Mouse (Mus musculus): Measurements from ENCODE around the gene Ccdc84.

Gene Ccdc84

DNA sequence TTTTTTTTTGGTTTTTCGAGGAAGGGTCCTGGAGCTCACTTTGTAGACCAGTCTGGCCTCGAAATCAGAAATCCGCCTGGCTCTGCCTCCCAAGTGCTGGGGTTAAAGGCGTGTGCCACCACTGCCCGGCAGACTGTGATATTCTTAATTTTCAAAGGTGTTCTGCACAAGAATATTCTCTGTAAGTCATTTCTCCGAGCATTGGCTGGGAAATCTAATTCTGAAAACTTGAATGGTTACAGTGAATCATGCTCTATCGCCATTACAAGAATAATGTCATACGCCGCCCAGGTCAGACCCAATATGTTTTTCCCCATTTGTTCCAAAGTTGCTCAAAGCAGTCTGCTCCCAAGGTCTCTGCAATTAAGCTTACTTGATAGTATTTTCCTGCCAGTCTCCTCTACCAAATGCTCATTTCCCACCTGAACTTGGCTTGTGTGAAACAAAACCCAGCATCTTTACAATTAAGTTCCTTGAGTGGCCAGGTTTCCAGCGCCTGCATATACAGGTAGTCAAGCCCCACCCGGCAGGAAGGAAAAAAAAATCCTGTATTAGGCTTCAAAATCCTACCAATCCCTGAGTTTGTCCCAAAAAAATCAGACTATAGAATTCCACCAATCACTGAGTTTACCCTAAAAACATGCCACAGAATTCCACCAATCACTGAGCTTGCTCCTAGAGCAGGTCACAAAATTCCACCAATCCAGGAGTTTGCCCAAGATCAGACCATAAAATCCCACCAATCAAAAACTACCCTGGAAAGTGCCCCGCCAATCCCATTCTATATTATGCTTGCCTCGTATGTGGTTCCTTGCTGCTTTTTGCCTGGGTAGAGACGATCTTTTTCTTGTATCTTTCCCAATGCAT lies at the start of gene Ccdc84:
Gene Ccdc84 (minus strand): TSS at position 51 of the 867 bp plus-strand sequence.
- ChIA-PET POLR2A (interaction anchor here (0.6 to 12.0 kb wide), 136 partner anchors 8 to 647 kb away, joined by 3 to 342 read pairs (median 5); partner anchors contain the start of genes Trappc4 (in 4 of the 4), Dpagt1 (in 3 of the 4), Foxr1 (in 3 of the 4) and H2afx (in 3 of the 4)), CTCF (interaction anchor here (0.6 to 2.6 kb wide), 26 partner anchors 11 to 1721 kb away, joined by 3 to 11 read pairs (median 3); partner anchors contain the start of genes Bcl9l (in 1 of the 4), Cbl (in 1 of the 4), Hyou1 (in 1 of the 4) and Slc37a4 (in 1 of the 4))

GRCm38 (mm10) chr9:44461950-44462349 lies 43.6 kb upstream of the Ccdc84 start:
- ChIA-PET POLR2A (interaction anchor here (0.7 to 1.5 kb wide), 7 partner anchors 10 to 254 kb away, joined by 3 to 9 read pairs (median 3); partner anchors contain the start of gene Foxr1 (in 1 of the 4)), CTCF (interaction anchor here (0.6 to 1.9 kb wide), 6 partner anchors 8 to 192 kb away, joined by 3 to 6 read pairs (median 4); partner anchors contain the start of gene Upk2 (in 1 of the 4))

- POLR2A ChIA-PET, result interaction anchor here in 3 of 4 experiments (0.5 to 1.9 kb wide), 12 partner anchors 9 to 195 kb away, joined by 3 to 5 read pairs (median 4); partner anchors contain the start of genes Bcl9l (in 1 of the 3) and Hyou1 (in 1 of the 3)
- CTCF ChIA-PET, result interaction anchor here (0.6 to 7.0 kb wide), 9 partner anchors 10 to 424 kb away, joined by 3 to 72 read pairs (median 4); no protein-coding TSS in a partner anchor
Observed at GRCm38 (mm10) chr9:44457035-44457742, 38.8 kb upstream of the Ccdc84 start.

- ChIA-PET CTCF (interaction anchor here (0.5 to 7.0 kb wide), 72 partner anchors 8 to 679 kb away, joined by 3 to 84 read pairs (median 7); partner anchors contain the start of genes Bcl9l (in 4 of the 4), Foxr1 (in 2 of the 4) and Ddx6 (in 1 of the 4)), POLR2A (interaction anchor here (0.6 to 2.8 kb wide), 33 partner anchors 11 to 335 kb away, joined by 3 to 13 read pairs (median 4); partner anchors contain the start of genes Bcl9l (in 1 of the 4), Ccdc84 (in 1 of the 4) and Foxr1 (in 1 of the 4))
Observed at GRCm38 (mm10) chr9:44454891-44455220, 36.5 kb upstream of the Ccdc84 start, which contains the start of gene Upk2. TSS of gene Upk2 (minus strand) at chr9:44454976.

GRCm38 (mm10) chr9:44454132-44454890 lies 35.9 kb upstream of the Ccdc84 start:
- ChIA-PET POLR2A (interaction anchor here (0.6 to 2.8 kb wide), 53 partner anchors 10 to 335 kb away, joined by 3 to 13 read pairs (median 4); partner anchors contain the start of genes Bcl9l (in 2 of the 4), Ccdc84 (in 2 of the 4), Foxr1 (in 2 of the 4) and Cxcr5 (in 1 of the 4)), CTCF (interaction anchor here (0.5 to 7.0 kb wide), 97 partner anchors 8 to 1308 kb away, joined by 3 to 84 read pairs (median 5); partner anchors contain the start of genes Bcl9l (in 4 of the 4), Foxr1 (in 2 of the 4), Ddx6 (in 1 of the 4) and Vps11 (in 1 of the 4))

DNA sequence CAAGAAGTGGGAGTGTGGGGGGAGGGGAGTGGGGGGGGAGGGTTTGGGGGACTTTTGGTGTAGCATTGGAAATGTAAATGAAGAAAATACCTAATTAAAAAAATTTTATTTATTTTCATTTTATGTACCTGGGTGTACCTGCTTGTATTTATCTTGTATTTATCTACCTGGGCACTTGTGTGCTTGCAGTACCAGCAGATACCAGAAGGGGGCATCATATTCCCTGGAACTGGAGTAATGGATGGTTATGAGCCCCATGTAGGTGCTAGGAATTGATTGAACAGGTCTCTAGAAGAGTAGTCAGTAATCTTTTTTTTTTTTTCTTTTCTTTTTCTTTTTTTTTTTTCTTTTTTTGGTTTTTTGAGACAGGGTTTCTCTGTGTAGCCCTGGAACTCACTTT lies 32.0 kb upstream of the Ccdc84 start:
- POLR2A ChIA-PET, result interaction anchor here in 3 of 4 experiments (0.8 to 1.7 kb wide), 4 partner anchors 9 to 1239 kb away, joined by 3 to 5 read pairs (median 4); partner anchors contain the start of gene Foxr1 (in 1 of the 3)

DNA sequence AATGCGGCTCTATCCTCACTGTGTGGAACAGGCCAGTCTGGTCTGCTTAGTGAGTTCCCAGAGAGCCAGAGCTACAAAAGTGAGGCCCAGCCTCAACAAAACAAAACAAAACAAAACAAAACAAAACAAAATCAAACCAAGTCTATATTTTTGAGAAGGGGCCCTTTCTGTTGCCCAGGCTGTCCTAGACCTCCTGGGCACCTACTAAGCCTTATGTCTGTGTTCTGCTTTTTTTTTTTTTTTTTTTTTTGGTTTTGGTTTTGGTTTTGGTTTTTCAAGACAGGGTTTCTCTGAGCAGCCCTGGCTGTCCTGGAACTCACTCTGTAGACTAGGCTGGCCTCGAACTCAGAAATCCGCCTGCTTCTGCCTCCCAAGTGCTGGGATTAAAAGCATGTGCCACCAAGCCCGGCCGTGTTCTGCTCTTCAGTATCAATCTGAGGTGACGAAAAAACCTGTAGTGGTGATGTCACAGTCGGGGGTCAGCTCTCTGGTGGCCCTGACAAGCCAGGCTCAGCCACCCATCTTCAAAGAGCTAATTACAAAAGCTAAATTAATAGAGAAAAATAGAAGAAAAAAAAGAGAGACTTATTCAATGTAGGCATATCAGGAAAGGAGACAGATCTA lies 26.1 kb upstream of the Ccdc84 start:
- ChIA-PET POLR2A (interaction anchor here in 3 of 4 experiments (0.5 to 1.8 kb wide), 9 partner anchors 10 to 1578 kb away, joined by 3 to 5 read pairs (median 4); partner anchors contain the start of genes Upk2 (in 2 of the 3), Ccdc84 (in 1 of the 3) and Hyou1 (in 1 of the 3)), CTCF (interaction anchor here in 3 of 4 experiments (0.7 to 2.2 kb wide), 3 partner anchors 9 to 34 kb away, joined by 6 to 9 read pairs (median 8); partner anchors contain the start of gene Upk2 (in 1 of the 3))

More for the DNA sequence above, 32.0 kb upstream of the Ccdc84 start:
- CTCF ChIA-PET, result interaction anchor here in 2 of 4 experiments (0.6 to 3.1 kb wide), 10 partner anchors 28 to 468 kb away, joined by 4 to 17 read pairs (median 4); no protein-coding TSS in a partner anchor

GRCm38 (mm10) chr9:44440961-44441360 lies 22.6 kb upstream of the Ccdc84 start, which contains the start of gene Foxr1:
TSS of gene Foxr1 (minus strand) at chr9:44441136.
- CTCF ChIA-PET, result interaction anchor here (0.7 to 1.8 kb wide), 12 partner anchors 8 to 366 kb away, joined by 3 to 16 read pairs (median 4); partner anchors contain the start of genes Upk2 (in 3 of the 4), Ccdc153 (in 1 of the 4) and H2afx (in 1 of the 4)
- POLR2A ChIA-PET, result interaction anchor here in 3 of 4 experiments (0.6 to 1.7 kb wide), 28 partner anchors 10 to 176 kb away, joined by 3 to 20 read pairs (median 4); partner anchors contain the start of genes H2afx (in 3 of the 3), Hyou1 (in 2 of the 3), Ccdc84 (in 1 of the 3) and Upk2 (in 1 of the 3)

GRCm38 (mm10) chr9:44435747-44436146 lies 17.4 kb upstream of the Ccdc84 start:
- POLR2A ChIA-PET, result interaction anchor here in 2 of 4 experiments (0.6 to 5.5 kb wide), 4 partner anchors 15 to 142 kb away, joined by 3 to 33 read pairs (median 3); no protein-coding TSS in a partner anchor
- CTCF ChIA-PET, result interaction anchor here in 2 of 4 experiments (0.5 to 0.6 kb wide), 2 partner anchors 168 to 224 kb away, joined by 4 to 9 read pairs; no protein-coding TSS in a partner anchor

- POLR2A ChIA-PET, result interaction anchor here (0.6 to 5.6 kb wide), 23 partner anchors 8 to 937 kb away, joined by 3 to 45 read pairs (median 4); partner anchors contain the start of genes Ccdc84 (in 2 of the 4), H2afx (in 1 of the 4), Slc37a4 (in 1 of the 4) and Trappc4 (in 1 of the 4)
- CTCF ChIA-PET, result interaction anchor here (0.6 to 2.1 kb wide), 18 partner anchors 8 to 326 kb away, joined by 3 to 8 read pairs (median 3); partner anchors contain the start of genes Bcl9l (in 2 of the 4), Upk2 (in 2 of the 4), C1qtnf5 (in 1 of the 4) and Ccdc84 (in 1 of the 4)
Observed at GRCm38 (mm10) chr9:44432577-44433185, 14.3 kb upstream of the Ccdc84 start.

GRCm38 (mm10) chr9:44423576-44423975 lies 5.2 kb upstream of the Ccdc84 start:
- ChIA-PET POLR2A (interaction anchor here in 3 of 4 experiments (0.6 to 12.0 kb wide), 31 partner anchors 8 to 232 kb away, joined by 3 to 342 read pairs (median 4); partner anchors contain the start of genes Trappc4 (in 3 of the 3), Foxr1 (in 2 of the 3), H2afx (in 2 of the 3) and Hyou1 (in 2 of the 3)), CTCF (interaction anchor here in 3 of 4 experiments (0.6 to 2.0 kb wide), 11 partner anchors 31 to 778 kb away, joined by 3 to 8 read pairs (median 4); partner anchors contain the start of genes Upk2 (in 1 of the 3) and Vps11 (in 1 of the 3))

- ChIA-PET CTCF (interaction anchor here in 3 of 4 experiments (0.5 to 2.6 kb wide), 7 partner anchors 9 to 621 kb away, joined by 3 to 11 read pairs (median 4); partner anchors contain the start of genes Upk2 (in 1 of the 3) and Vps11 (in 1 of the 3)), POLR2A (interaction anchor here (0.6 to 12.0 kb wide), 50 partner anchors 10 to 683 kb away, joined by 3 to 342 read pairs (median 4); partner anchors contain the start of genes H2afx (in 3 of the 4), Hyou1 (in 3 of the 4), Vps11 (in 3 of the 4) and C2cd2l (in 2 of the 4))
Observed at GRCm38 (mm10) chr9:44420280-44420898, 2.0 kb upstream of the Ccdc84 start.

GRCm38 (mm10) chr9:44419730-44420129 lies 1.4 kb upstream of the Ccdc84 start:
- POLR2A ChIA-PET, result interaction anchor here (0.5 to 12.0 kb wide), 70 partner anchors 9 to 930 kb away, joined by 3 to 342 read pairs (median 5); partner anchors contain the start of genes Hyou1 (in 3 of the 4), C2cd2l (in 2 of the 4), Foxr1 (in 2 of the 4) and H2afx (in 2 of the 4)
- CTCF ChIA-PET, result interaction anchor here in 1 of 4 experiments (0.7 to 2.6 kb wide), 5 partner anchors 9 to 460 kb away, joined by 3 to 11 read pairs (median 4); partner anchors contain the start of genes Upk2 and Vps11
